Mouse (Mus musculus) fat pad, adult 2 months (tissue): ENCODE results near the gene Trim80.
"Not testable (repeated sequence)": the region's sequence is repeated elsewhere in the genome, so short reads cannot be mapped to it uniquely, and the experiment has no call there.

ENCODE experiments used
- DNase-seq: peaks from one replicate; pipeline ENCODE4 v3.0.0-alpha.2; 2011; ENCODE audit warnings: low read depth, low spot score; ENCODE audit errors: extremely low read depth

Trim80 gene

GRCm38 (mm10) chr11:115427482-115428331 is 12.6 kb upstream of the Trim80 start:
- DNase-seq: no peak

GRCm38 (mm10) chr11:115429307-115429706 is 11.0 kb upstream of the Trim80 start:
- DNase-seq: no peak

- no peak for DNase-seq
Measured at GRCm38 (mm10) chr11:115430561-115430960, 9.8 kb upstream of the Trim80 start.

- no peak for DNase-seq
Measured at GRCm38 (mm10) chr11:115432814-115433213, 7.5 kb upstream of the Trim80 start.

- no peak for DNase-seq
Measured at GRCm38 (mm10) chr11:115433342-115433741, 7.0 kb upstream of the Trim80 start.

GRCm38 (mm10) chr11:115435596-115436337 is 4.6 kb upstream of the Trim80 start:
- DNase-seq: no peak

GRCm38 (mm10) chr11:115437571-115438122 is 2.7 kb upstream of the Trim80 start:
- no peak for DNase-seq

GRCm38 (mm10) chr11:115439326-115439725 is 1.0 kb upstream of the Trim80 start:
- DNase-seq: no peak

- no peak for DNase-seq
Measured at GRCm38 (mm10) chr11:115441417-115441816, 1.1 kb downstream of the Trim80 start.

GRCm38 (mm10) chr11:115446906-115447305 is 6.6 kb downstream of the Trim80 start:
- DNase-seq: no peak

GRCm38 (mm10) chr11:115447321-115447885 is 7.1 kb downstream of the Trim80 start:
- no peak for DNase-seq

GRCm38 (mm10) chr11:115448075-115448474 is 7.7 kb downstream of the Trim80 start:
- DNase-seq: no peak

GRCm38 (mm10) chr11:115448998-115449397 is 8.7 kb downstream of the Trim80 start:
- no peak for DNase-seq

GRCm38 (mm10) chr11:115450176-115450575 is 9.8 kb downstream of the Trim80 start:
- no peak for DNase-seq

GRCm38 (mm10) chr11:115451781-115452241 is 11.5 kb downstream of the Trim80 start:
- DNase-seq: no peak

- no peak for DNase-seq
Measured at GRCm38 (mm10) chr11:115452281-115452860, 12.0 kb downstream of the Trim80 start.

GRCm38 (mm10) chr11:115453306-115453705 is 13.0 kb downstream of the Trim80 start:
- DNase-seq: no peak

- DNase-seq: not testable (repeated sequence)
Measured at GRCm38 (mm10) chr11:115454822-115455221, 14.5 kb downstream of the Trim80 start.

- DNase-seq: no peak
Measured at GRCm38 (mm10) chr11:115455619-115456018, 15.3 kb downstream of the Trim80 start.

GRCm38 (mm10) chr11:115456182-115456581 is 15.8 kb downstream of the Trim80 start:
- no peak for DNase-seq

- no peak for DNase-seq
Measured at GRCm38 (mm10) chr11:115457405-115457804, 17.1 kb downstream of the Trim80 start.
